Mouse (Mus musculus) hindbrain, embryonic 16.5 days (tissue): ENCODE data around the gene Bcl11b. TPM values are rescaled to one million over a fixed set of nuclear protein-coding genes. Genes with fewer than 3 reads are reported as not detected.

Experiments
- ATAC-seq: fragments of 200-750 bp; cut with Nextera tagmentation; 2 replicates; pipeline ENCODE4 v1.8.0; 2017; ENCODE audit warnings: moderate TSS enrichment, moderate library complexity
- H3K27ac ChIP-seq: fragments of 300-500 bp; sonication (generic); 2 replicates; pipeline ENCODE4 v1.5.1; 2014; ENCODE audit warnings: low read depth, mild to moderate bottlenecking, control low read depth, low read length, moderate library complexity
- H3K27me3 ChIP-seq: fragments of 300-500 bp; sonication (generic); replicated peaks from 2 replicates; pipeline ENCODE4 v1.6.1; 2014; ENCODE audit warnings: low read length; ENCODE audit not compliant: control insufficient read depth, insufficient read depth
- H3K36me3 ChIP-seq: fragments of 300-500 bp; sonication (generic); 2 replicates; pipeline ENCODE4 v1.6.1; 2014; ENCODE audit warnings: mild to moderate bottlenecking, low read length, moderate library complexity, mixed read lengths; ENCODE audit not compliant: control insufficient read depth, insufficient read depth
- H3K4me1 ChIP-seq: fragments of 300-500 bp; sonication (generic); 2 replicates; pipeline ENCODE4 v1.6.1; 2014; ENCODE audit warnings: low read depth, low read length; ENCODE audit not compliant: control insufficient read depth, insufficient read depth
- H3K4me2 ChIP-seq: fragments of 300-500 bp; sonication (generic); 2 replicates; pipeline ENCODE4 v1.6.1; 2014; ENCODE audit warnings: mild to moderate bottlenecking, low read length, control low read depth, moderate library complexity
- H3K4me3 ChIP-seq: fragments of 300-500 bp; sonication (generic); 2 replicates; pipeline ENCODE4 v1.5.1; 2014; ENCODE audit warnings: mild to moderate bottlenecking, low read length, control low read depth, moderate library complexity
- H3K9ac ChIP-seq: fragments of 300-500 bp; sonication (generic); 2 replicates; pipeline ENCODE4 v1.6.1; 2014; ENCODE audit warnings: low read depth, mild to moderate bottlenecking, control low read depth, low read length, moderate library complexity
- H3K9me3 ChIP-seq: fragments of 300-500 bp; sonication (generic); 2 replicates; pipeline ENCODE4 v1.6.1; 2014; ENCODE audit warnings: mild to moderate bottlenecking, low read length, moderate library complexity; ENCODE audit not compliant: control insufficient read depth
- WGBS: fragments of 180-500 bp; shearing (Covaris S2); extraction: QIAGEN DNeasy Blood & Tissue Kit; methylation state at CpG from one replicate; pipeline ENCODE4 v1.1.7; 2014; 5-methylcytosine and 5-hydroxymethylcytosine counted together
- polyA plus RNA-seq: library from polyadenylated mRNA; unstranded; fragments of >200 nt; fragmentation: Nextera tagmentation; extraction: Ambion mirVana; gene quantifications from 2 replicates; pipeline ENCODE4 v1.2.1, GENCODE M21; 2015

Bcl11b gene
- polyA plus RNA-seq, 1 experiment from 2014 or later, result 12.0 TPM

DNA sequence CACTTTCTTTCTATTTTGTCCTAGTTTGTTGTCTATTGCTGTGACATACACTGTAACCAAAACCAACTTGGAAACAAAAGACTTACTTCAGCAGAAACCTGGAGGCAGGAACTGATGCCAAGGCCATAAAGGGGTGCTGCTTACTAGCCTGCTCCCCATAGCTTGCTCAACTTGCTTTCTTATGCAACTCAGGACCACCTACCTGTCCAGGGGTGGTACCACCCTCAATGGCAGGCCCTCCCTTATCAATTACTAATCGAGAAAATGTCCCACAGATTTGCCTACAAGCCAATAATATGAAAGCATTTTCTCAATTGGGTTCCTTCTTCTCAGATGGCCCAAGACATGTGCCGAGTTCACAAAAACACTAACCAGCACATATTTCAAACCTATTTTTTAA, 135.1 kb downstream of the Bcl11b start:
- Histone ChIP-seq H3K9ac (no peak overlapping the region), H3K36me3 (no peaks in the 10 kb centered on the region), H3K4me3 (no peak overlapping the region), H3K4me2 (no peak overlapping the region), H3K27ac (no peak overlapping the region), H3K27me3 (no peaks in the 10 kb centered on the region), H3K9me3 (no peaks in the 10 kb centered on the region), H3K4me1 (no peaks in the 10 kb centered on the region)
- ATAC-seq, result no peak
- WGBS, result 91% methylated on average over 2 of the region's 2 CpGs

Other genes starting within 250 kb of the Bcl11b start
- gene Setd3, start 175.7 kb upstream of the Bcl11b start, polyA plus RNA-seq, result 93.6 and 97.6 TPM in 2 replicates
- gene Ccnk, start 176.0 kb upstream of the Bcl11b start, polyA plus RNA-seq, result 2.2 and 2.6 TPM in 2 replicates